Mouse (Mus musculus) thymus, adult 2 months (tissue): ENCODE data around the gene Mfap5.

ENCODE experiments used
- CTCF ChIP-seq: fragments of 200-500 bp; IDR thresholded peaks from 2 replicates; pipeline ENCODE4 v1.5.1; 2012; ENCODE audit warnings: mild to moderate bottlenecking, control low read depth, low read length, moderate library complexity, borderline replicate concordance; ENCODE audit not compliant: control insufficient read depth, poor library complexity, insufficient read depth; ENCODE audit errors: extremely low read depth
- POLR2A ChIP-seq: fragments of 200-500 bp; IDR thresholded peaks from 2 replicates; pipeline ENCODE4 v1.6.1; 2012; ENCODE audit warnings: mild to moderate bottlenecking, low read length, control low read depth, moderate library complexity; ENCODE audit not compliant: control insufficient read depth, poor library complexity, insufficient read depth; ENCODE audit errors: extremely low read depth

- TF ChIP-seq CTCF: no peak
- TF ChIP-seq POLR2A: no peak
These were observed 64.1 kb downstream of the Mfap5 start for GRCm38 (mm10) chr6:122569762-122570161.
